Mouse (Mus musculus): ENCODE data around the gene Pvr.
"Not testable (repeated sequence)": the region's sequence is repeated elsewhere in the genome, so short reads cannot be mapped to it uniquely, and the experiment has no call there.

Gene Pvr

DNA sequence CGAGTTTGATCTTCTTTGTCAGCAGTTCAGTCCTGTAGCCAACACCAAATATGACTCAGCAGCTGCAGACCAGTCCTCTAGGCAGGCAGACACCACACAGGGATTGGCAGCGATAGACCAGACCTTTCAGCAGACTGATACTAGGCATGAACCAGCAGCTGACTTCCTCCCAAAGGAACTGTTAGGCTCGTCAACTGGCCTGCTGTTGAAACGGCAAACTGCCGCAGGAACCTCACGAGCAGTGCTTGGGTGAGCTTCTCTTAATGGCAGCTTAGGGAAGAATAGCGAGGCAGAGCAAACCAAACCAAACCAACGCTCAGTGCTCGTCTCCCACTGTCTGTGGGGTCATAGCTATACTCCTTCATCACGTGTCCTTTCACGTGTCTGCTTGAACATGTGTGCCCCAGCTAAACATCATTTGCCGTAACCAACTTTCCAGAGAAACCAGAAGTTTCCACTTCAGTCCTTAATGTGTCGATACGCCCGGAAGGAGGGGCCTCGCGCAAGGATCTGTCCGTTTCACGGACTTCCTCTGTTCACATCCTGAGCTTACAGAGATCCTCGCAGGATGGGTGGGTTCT, 14.3 kb upstream of the Pvr start:
- DNase-seq (ENCODE audit: low spot score in 2 of 2), result peak; percentile 9 to 25

DNA sequence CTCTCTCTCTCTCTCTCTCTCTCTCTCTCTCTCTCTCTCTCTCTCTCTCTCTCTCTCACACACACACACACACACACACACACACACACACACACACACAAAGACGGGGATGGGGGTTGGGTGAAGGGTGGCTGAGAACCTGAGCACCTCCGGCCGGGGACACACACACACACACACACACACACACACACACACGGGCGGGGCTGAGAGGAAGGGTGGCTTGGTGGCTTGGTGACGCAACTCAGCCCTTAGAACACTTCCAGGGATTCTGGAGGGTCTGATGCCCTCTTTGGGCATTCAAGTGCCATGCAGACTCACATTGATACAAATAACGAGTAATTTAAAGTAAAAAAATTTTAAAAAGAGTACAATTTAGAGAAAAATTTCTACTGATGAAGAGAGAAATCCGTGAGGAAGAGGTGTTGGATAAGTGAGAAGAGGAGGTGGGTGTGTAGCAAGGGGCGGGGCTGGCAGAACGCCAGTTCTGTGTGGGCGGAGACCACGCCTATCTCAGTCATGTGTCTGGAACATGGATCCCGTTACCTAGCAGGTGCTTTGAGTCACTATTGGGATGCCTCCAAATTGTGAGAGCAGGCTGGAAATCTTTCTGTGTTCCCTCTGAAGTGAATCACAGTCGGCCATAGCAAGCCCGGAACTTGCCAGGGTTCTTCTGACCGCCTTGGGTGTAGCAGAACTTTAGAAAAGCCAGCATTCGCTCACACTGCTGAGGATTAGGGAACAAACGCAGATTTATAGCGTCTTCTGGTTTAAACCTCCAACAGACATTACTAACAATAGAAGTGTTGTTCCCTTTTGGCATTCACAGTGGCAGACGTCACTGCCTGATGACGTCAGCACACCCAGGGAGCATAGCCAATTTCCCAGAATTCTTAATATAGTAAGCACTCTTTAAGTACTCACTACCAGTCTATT, 12.2 kb upstream of the Pvr start:
- peak; percentile 42 to 64 for DNase-seq (ENCODE audit: low spot score in 2 of 2)

GRCm38 (mm10) chr7:19932133-19932876, 11.3 kb upstream of the Pvr start:
- peak; percentile 15 to 54 for DNase-seq (ENCODE audit: low spot score in 2 of 2)

GRCm38 (mm10) chr7:19930481-19930880, 9.5 kb upstream of the Pvr start:
- DNase-seq (ENCODE audit: low spot score in 2 of 2), result not testable (repeated sequence)

DNA sequence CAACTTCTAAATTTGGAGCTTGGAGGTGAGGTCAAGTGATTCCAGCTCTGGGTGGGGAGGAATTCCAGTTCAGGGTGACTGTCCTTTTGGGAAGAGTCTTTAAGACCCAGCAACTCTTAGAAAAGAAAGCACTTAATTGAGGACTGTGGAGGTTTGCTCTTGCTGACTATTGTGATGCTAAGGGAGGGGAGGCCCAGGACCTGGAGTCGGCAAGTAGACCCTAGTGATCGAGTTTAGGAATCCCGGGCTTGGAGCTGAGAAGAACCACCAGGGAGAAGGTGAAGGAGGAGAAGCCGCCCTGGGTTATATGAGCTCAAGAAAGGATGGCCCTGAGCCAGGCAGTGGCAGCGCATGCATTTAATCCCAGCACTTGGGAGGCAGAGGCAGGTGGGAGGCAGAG, 7.5 kb upstream of the Pvr start:
- no peak for DNase-seq (ENCODE audit: low spot score in 2 of 2)

DNA sequence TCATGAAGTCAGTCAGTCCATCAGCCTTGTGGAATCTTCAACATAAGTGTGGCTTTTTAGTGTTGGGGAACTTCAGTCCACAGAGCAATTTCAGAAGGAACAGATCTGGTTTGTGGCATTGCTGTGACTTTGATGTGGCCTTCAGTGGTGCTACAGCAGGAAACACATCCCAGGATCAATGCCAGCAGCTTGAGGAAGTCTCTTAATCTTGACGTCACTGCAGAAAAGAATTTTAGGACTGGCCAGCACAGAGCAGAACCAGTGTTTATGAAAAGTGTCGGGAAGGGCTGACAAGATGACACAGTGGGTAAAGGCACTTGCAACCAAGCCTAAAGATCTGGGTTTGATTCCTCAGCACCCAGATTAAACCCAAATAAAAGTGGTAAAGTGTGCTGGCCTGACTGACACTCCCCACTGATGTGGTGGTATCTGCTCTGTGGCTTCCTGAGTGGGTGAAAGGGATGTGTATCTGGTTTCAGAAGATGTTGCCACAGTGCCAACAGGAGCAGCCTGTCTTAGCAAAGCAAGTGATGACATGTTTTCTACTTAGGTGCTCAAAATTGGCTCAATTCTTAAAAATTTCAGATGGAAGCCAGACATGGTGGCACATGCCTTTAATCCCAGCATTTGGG, 6.0 kb upstream of the Pvr start:
- peak in 1 of 2 experiments; percentile 26 for DNase-seq (ENCODE audit: low spot score in 2 of 2)

DNA sequence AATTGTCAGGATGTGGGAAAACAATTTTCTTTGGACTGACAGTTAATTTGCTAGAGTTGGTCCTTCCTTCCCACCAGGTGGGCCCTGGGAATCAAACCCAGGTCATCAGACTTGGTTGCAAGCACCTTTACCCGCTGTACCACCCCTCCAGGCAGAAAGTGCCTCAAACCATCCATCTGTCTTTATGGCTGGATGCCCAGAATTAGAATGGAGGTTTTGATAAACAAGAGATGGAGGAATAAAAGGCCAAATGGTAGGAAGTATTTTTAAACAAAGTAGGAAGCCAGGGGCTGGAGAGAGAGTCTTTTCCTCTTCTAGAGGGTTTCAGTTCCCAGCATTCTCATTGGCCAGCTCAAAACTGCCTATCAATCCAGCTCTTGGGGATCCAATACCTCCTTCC, 4.4 kb upstream of the Pvr start:
- DNase-seq (ENCODE audit: low spot score in 2 of 2), result no peak

- DNase-seq (ENCODE audit: low spot score in 2 of 2), result peak in 1 of 2 experiments; percentile 40
Measured at GRCm38 (mm10) chr7:19923797-19924196, 2.8 kb upstream of the Pvr start.

GRCm38 (mm10) chr7:19923354-19923753, 2.4 kb upstream of the Pvr start:
- DNase-seq (ENCODE audit: low spot score in 2 of 2), result no peak

GRCm38 (mm10) chr7:19920166-19920505, 824 bp downstream of the Pvr start:
- DNase-seq (ENCODE audit: low spot score in 2 of 2), result no peak

- no peak for DNase-seq (ENCODE audit: low spot score in 2 of 2)
Measured at GRCm38 (mm10) chr7:19914558-19914957, 6.4 kb downstream of the Pvr start.

DNA sequence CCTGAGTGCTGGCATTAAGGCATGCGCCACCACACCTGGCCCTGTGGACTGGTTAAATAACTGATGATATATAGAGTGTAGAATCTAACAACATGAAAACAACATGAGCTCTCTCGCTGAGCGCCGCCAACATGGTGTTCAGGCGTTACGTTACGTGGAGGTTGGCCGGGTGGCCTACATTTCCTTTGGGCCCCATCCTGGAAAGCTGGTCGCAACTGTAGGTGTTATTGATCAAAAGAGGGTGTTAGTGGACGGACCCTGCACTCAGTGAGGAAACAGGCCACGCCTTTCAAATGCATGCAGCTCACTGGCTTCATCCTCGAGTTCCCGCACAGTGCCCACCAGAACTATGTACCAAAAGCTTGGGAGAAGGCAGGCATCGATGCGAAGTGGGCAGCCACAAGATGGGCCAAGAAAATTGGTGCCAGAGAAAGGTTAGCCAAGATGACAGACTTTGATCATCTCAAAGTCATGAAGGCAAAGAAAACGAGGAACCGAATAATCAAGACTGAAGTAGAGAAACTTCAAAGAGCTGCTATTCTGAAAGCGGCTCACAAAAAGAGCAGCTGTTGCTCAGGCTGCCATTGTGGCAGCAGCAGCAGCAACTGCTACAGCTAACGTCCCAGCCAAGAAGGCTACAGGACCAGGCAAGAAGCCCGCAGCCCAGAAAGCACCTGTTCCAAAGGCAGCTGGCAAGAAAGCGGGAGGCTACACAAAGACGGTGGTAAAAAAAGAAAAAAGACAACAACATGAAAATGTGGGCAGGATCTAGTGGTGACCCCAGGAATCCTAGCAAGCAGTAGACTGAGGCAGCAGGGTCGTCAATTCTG, 9.1 kb downstream of the Pvr start:
- no peak for DNase-seq (ENCODE audit: low spot score in 2 of 2)

GRCm38 (mm10) chr7:19911292-19911658, 9.7 kb downstream of the Pvr start:
- DNase-seq (ENCODE audit: low spot score in 2 of 2), result no peak

GRCm38 (mm10) chr7:19910421-19911291, 10.3 kb downstream of the Pvr start:
- peak; percentile 59 to 75 for DNase-seq (ENCODE audit: low spot score in 2 of 2)

- DNase-seq (ENCODE audit: low spot score in 2 of 2), result peak; percentile 57 to 71
Measured at GRCm38 (mm10) chr7:19889881-19890280, 31.1 kb downstream of the Pvr start.

DNA sequence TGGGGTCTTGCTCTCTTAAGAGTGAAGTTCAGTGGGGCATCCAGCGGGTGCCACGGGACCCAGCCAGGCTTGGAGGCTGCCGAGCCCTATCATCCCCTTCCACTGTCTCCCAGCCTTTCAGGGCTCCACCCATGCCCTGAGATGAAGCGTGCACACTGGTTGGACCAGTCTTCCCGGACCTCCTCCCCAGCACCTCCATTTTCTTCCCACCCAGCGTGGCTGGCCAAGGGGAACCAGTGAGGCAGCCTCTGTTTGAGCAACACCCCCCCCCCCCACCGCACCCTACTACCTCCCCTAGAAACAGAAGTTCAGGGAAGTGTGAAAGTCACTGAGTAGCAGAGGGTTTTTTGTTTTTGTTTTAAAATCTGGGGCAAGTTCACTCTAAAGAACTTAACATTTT, 33.1 kb downstream of the Pvr start, which contains the start of gene Ceacam19:
TSS of gene Ceacam19 (minus strand) at position 117 of the 400 bp plus-strand sequence.
- DNase-seq (ENCODE audit: low spot score in 2 of 2), result no peak

DNA sequence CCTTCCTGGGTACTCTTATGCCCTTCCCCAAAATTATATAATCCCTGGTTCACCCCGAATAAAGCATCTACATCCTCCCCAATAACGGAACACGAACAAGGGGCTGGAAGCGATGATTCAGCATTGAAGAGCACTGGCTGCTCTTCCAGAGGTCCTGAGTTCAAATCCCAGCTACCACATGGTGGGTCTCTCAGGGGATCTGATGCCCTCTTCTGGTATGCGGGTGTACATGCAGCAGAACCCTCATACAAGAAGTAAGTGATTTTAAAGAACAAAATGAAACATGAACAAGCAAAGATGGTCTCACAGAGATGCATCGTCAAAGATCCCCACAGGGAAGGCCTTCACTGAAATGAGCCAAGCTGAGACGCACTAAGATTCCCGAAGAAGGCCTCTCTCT, 40.2 kb downstream of the Pvr start:
- no peak for DNase-seq (ENCODE audit: low spot score in 2 of 2)

DNA sequence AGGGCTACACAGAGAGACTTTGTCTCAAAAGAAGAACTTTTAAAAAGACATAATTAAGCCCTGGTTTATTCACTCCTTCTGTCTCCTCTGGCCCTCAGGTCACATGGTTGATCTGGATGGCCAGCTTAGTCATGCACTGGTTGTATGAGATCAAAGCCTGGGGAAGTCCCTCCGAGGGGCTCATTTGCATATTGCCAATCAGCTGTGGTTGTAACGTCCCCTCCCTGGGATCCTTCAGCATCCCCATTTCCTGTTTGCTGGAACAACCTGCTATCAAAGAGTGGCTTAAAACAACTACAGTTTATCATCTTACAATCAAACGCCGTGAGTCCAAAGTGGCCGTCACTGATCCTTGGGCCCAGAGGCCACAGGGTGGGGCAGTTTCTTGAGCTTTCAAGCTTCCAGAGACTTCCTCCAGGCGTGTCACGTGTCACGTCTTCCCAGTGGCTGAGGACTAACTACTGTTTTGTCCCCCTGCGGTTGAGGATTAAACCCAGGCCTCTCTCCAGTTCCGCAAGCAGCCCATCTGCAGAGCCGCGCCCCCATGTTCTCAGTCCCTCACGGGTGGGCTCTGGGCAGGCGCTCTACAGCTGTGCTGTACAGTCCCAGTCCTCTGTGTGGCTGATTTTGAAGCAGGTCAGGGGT, 44.1 kb downstream of the Pvr start:
- DNase-seq (ENCODE audit: low spot score in 2 of 2), result peak; percentile 63 to 76

DNA sequence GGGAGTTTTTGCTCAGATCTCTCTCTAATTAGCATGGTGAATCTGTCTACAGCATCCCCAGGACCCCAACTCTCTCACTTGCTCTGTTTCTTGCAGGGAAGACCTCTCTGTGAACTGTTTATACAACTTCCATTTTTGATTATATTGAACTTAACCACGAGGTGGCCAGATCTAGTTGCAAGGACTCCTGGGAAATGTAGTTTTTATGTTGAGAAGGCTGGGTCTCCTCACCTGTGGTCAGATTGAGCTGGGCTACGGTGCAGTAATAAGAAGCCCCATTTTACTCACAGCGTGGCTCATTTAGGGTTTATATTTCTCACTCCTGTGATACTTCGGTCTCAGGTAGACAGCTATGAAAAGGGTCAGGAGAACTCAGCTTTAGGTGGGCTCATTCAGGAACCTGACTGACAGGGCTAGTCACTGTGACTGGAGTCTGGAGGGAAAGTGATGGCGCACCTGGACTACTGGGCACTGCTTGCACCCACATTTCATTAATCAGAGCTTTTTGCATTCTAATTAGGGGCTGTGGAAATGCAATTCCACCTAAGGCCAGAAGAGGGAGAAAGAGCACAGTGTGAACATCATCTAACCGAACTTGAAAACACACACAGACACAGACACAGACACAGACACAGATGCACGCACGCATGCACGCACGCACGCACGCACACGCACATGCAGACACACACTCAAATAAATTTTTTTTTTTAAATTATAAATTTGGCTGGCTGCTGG, 44.8 kb downstream of the Pvr start:
- peak; percentile 49 to 64 for DNase-seq (ENCODE audit: low spot score in 2 of 2)
